Mouse (Mus musculus) bone marrow, adult 2 months (tissue): ENCODE measurements around the gene Lhfpl3.

Experiments used
- CTCF ChIP-seq: fragments of 200-500 bp; IDR thresholded peaks from 2 replicates; pipeline ENCODE4 v1.5.1; 2011; ENCODE audit warnings: low read length, control low read depth; ENCODE audit not compliant: control insufficient read depth, insufficient read depth
- POLR2A ChIP-seq: fragments of 200-500 bp; IDR thresholded peaks from 2 replicates; pipeline ENCODE4 v1.6.1; 2011; ENCODE audit warnings: low read depth, mild to moderate bottlenecking, control low read depth, low read length, borderline replicate concordance; ENCODE audit not compliant: control insufficient read depth

DNA sequence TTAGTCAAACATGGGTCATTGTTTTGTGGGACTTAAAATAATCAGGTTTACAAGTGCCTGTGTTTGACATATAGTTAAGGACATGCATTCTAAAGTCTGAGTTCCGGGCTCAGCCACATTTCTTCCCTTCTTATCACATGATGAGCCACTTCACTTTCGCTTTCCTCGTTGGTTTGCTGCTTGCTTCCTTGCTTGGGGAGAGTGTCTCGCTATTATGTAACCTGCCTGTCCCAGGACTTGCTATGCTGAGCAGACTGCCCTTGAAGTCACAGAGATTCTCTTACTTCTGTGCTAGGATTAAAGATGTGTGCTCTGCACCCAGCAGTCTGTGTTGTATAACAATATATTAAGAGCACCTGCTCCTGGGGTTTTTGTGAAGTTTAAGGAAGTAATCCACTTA lies 110.6 kb downstream of the Lhfpl3 start:
- TF ChIP-seq POLR2A = no peak
- TF ChIP-seq CTCF = no peak
